Mouse (Mus musculus): ENCODE results near the gene Pin1rt1.

Gene Pin1rt1

GRCm38 (mm10) chr2:104711585-104712485 is 4.3 kb downstream of the Pin1rt1 start, which contains the start of gene Tcp11l1:
TSS of gene Tcp11l1 (minus strand) at chr2:104712169.
- DNase-seq, result peak; percentile 34

- DNase-seq, result no peak
Measured at GRCm38 (mm10) chr2:104710670-104711370, 5.4 kb downstream of the Pin1rt1 start.

- DNase-seq, result no peak
Measured at GRCm38 (mm10) chr2:104709786-104710337, 6.3 kb downstream of the Pin1rt1 start.

GRCm38 (mm10) chr2:104704355-104704754 is 11.8 kb downstream of the Pin1rt1 start:
- no peak for DNase-seq

GRCm38 (mm10) chr2:104703158-104703557 is 13.0 kb downstream of the Pin1rt1 start:
- no peak for DNase-seq

- DNase-seq, result no peak
Measured at GRCm38 (mm10) chr2:104699659-104700058, 16.5 kb downstream of the Pin1rt1 start.

- no peak for DNase-seq
Measured at GRCm38 (mm10) chr2:104692551-104692950, 23.6 kb downstream of the Pin1rt1 start.

GRCm38 (mm10) chr2:104690720-104691119 is 25.5 kb downstream of the Pin1rt1 start:
- no peak for DNase-seq

- DNase-seq, result no peak
Measured at GRCm38 (mm10) chr2:104688724-104689123, 27.5 kb downstream of the Pin1rt1 start.

- DNase-seq, result peak; percentile 38
Measured at GRCm38 (mm10) chr2:104688321-104688720, 27.9 kb downstream of the Pin1rt1 start.

- no peak for DNase-seq
Measured at GRCm38 (mm10) chr2:104687261-104687660, 28.9 kb downstream of the Pin1rt1 start.

- peak; percentile 74 for DNase-seq
Measured at GRCm38 (mm10) chr2:104685418-104685817, 30.8 kb downstream of the Pin1rt1 start.

GRCm38 (mm10) chr2:104684771-104685170 is 31.4 kb downstream of the Pin1rt1 start:
- no peak for DNase-seq

- no peak for DNase-seq
Measured at GRCm38 (mm10) chr2:104677326-104677725, 38.9 kb downstream of the Pin1rt1 start.

- DNase-seq, result no peak
Measured at GRCm38 (mm10) chr2:104671724-104672123, 44.5 kb downstream of the Pin1rt1 start.

GRCm38 (mm10) chr2:104669122-104669804 is 46.9 kb downstream of the Pin1rt1 start:
- peak; percentile 12 for DNase-seq

Measured in liver (tissue).